Mouse (Mus musculus) midbrain, embryonic 15.5 days (tissue): ENCODE data around the gene Efnb1. TPM values are rescaled to one million over a fixed set of nuclear protein-coding genes. Genes with fewer than 3 reads are reported as not detected.

Source experiments
- ATAC-seq: fragments of 200-750 bp; cut with Nextera tagmentation; replicated peaks from 2 replicates; pipeline ENCODE4 v1.8.0; 2017; ENCODE audit warnings: moderate TSS enrichment
- H3K27ac ChIP-seq: fragments of 300-500 bp; sonication (generic); 2 replicates; pipeline ENCODE4 v1.5.1; 2015; ENCODE audit warnings: mild to moderate bottlenecking, inconsistent platforms
- H3K27me3 ChIP-seq: fragments of 300-500 bp; sonication (generic); replicated peaks from 2 replicates; pipeline ENCODE4 v1.6.1; 2015; ENCODE audit warnings: inconsistent platforms
- H3K36me3 ChIP-seq: fragments of 300-500 bp; sonication (generic); replicated peaks from 2 replicates; pipeline ENCODE4 v1.6.1; 2015; ENCODE audit warnings: inconsistent platforms
- H3K4me1 ChIP-seq: fragments of 300-500 bp; sonication (generic); 2 replicates; pipeline ENCODE4 v1.6.1; 2015; ENCODE audit warnings: inconsistent platforms
- H3K4me2 ChIP-seq: fragments of 300-500 bp; sonication (generic); 2 replicates; pipeline ENCODE4 v1.6.1; 2015; ENCODE audit warnings: inconsistent platforms, mild to moderate bottlenecking, moderate library complexity
- H3K4me3 ChIP-seq: fragments of 300-500 bp; sonication (generic); 2 replicates; pipeline ENCODE4 v1.5.1; 2015; ENCODE audit warnings: mild to moderate bottlenecking, inconsistent platforms
- H3K9ac ChIP-seq: fragments of 300-500 bp; sonication (generic); 2 replicates; pipeline ENCODE4 v1.6.1; 2015; ENCODE audit warnings: mild to moderate bottlenecking, inconsistent platforms
- H3K9me3 ChIP-seq: fragments of 300-500 bp; sonication (generic); 2 replicates; pipeline ENCODE4 v1.6.1; 2016; ENCODE audit warnings: inconsistent platforms
- WGBS: fragments of 180-500 bp; shearing (Covaris S2); methylation state at CpG from one replicate; pipeline ENCODE4 v1.1.7; 2015; ENCODE audit warnings: mixed read lengths; 5-methylcytosine and 5-hydroxymethylcytosine counted together
- polyA plus RNA-seq: library from polyadenylated mRNA; unstranded; fragments of >200 nt; fragmentation: Nextera tagmentation; extraction: Ambion mirVana; gene quantifications from 2 replicates; pipeline ENCODE4 v1.2.1, GENCODE M21; 2015

Gene Efnb1
- polyA plus RNA-seq, 1 experiment from 2014 or later, result 25.6 TPM

- Histone ChIP-seq H3K36me3 (no peaks in the 10 kb centered on the region), H3K4me1 (peaks cover 31% of the 10 kb centered on the region), H3K27me3 (no peaks in the 10 kb centered on the region), H3K9ac (no peak overlapping the region), H3K27ac (no peak overlapping the region), H3K4me2 (peak overlapping the region; percentile 69), H3K9me3 (no peaks in the 10 kb centered on the region), H3K4me3 (no peak overlapping the region)
- ATAC-seq, result no peak
Observed at GRCm38 (mm10) chrX:99141900-99142299, 6.0 kb downstream of the Efnb1 start.

DNA sequence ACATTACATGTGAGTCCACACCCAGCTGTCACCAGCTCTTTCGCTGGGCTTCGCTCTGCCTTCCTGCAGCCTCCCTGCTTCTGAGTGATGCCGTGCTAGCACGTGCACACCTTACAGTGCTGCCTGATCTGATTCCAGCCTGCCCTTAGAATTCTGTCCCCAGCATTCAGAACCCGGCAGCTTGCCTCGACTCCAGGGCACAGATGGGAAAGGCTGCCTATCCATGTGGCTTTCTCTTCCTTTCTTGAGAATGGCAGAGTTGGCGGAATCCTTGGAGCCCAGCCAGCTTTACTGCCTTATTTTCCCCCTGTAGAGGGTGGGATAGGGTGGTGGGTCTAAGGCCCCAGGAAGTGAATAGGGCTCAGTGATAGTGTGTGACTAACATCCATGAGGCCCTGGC is 9.6 kb downstream of the Efnb1 start:
- no peak for ATAC-seq
- H3K9me3 ChIP-seq, result no peaks in the 10 kb centered on the region
- peaks cover 21% of the 10 kb centered on the region for H3K4me1 ChIP-seq
- WGBS, result 78% methylated on average over 7 of the region's 7 CpGs
- no peaks in the 10 kb centered on the region for H3K36me3 ChIP-seq
- H3K4me2 ChIP-seq, result no peak overlapping the region
- H3K9ac ChIP-seq, result no peak overlapping the region
- no peak overlapping the region for H3K4me3 ChIP-seq
- peaks cover 4% of the 10 kb centered on the region; the same call in 1 of the 2 replicates for H3K27me3 ChIP-seq
- no peak overlapping the region for H3K27ac ChIP-seq

DNA sequence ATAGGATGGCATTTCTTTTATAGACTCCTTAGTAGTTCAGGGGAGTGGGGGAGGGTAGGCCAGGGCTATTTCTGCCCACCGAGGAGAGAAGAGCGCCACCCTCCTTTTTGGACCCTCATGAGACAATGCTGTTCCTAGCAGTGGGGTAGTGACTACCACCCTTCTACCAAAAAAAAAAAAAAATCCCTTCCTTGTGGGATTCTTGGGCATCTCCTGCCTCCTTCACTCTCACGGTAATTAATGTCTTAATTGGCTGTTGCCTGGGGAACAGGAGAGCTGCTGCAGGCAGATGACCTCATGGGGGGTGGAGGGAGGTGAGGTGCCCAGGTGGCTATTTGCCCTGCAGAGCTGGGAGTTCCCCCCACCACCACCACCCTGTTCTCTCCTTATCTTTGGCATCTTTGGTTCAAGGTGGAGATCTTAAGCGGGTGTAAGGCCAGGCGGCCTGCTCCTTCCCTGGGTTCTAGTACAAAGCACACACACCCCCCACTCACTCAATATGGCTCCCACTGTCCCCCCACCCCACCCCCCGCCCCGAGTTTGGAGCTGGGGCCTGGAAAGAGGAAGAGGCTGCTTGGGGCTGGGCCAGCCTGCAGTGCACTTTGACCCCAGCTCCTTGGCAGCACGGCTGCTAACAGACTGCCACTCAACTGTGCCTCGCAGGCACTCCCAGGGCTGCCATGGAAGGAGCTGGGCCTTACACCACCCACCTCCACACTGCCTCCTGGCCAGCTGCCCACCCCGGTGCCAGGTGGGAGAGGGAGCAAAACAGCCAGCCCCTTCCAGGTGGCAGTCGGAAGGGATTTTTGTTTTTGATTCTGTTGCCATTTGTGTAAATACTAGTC is 12.4 kb downstream of the Efnb1 start:
- H3K9ac ChIP-seq, result no peak overlapping the region
- no peak overlapping the region for H3K27ac ChIP-seq
- peaks cover 12% of the 10 kb centered on the region; the same call in 1 of the 2 replicates for H3K4me1 ChIP-seq
- H3K4me3 ChIP-seq, result no peak overlapping the region
- H3K4me2 ChIP-seq, result no peak overlapping the region
- peaks cover 4% of the 10 kb centered on the region; the same call in 1 of the 2 replicates for H3K27me3 ChIP-seq
- no peaks in the 10 kb centered on the region for H3K36me3 ChIP-seq
- 52% methylated on average over 11 of the region's 11 CpGs for WGBS
- no peak for ATAC-seq
- H3K9me3 ChIP-seq, result no peaks in the 10 kb centered on the region

GRCm38 (mm10) chrX:99149047-99149446 is 13.1 kb downstream of the Efnb1 start:
- Histone ChIP-seq H3K4me1 (peaks cover 12% of the 10 kb centered on the region; the same call in 1 of the 2 replicates), H3K9ac (no peak overlapping the region), H3K4me3 (no peak overlapping the region), H3K9me3 (no peaks in the 10 kb centered on the region), H3K36me3 (no peaks in the 10 kb centered on the region), H3K27ac (no peak overlapping the region), H3K27me3 (peaks cover 4% of the 10 kb centered on the region; the same call in 1 of the 2 replicates), H3K4me2 (no peak overlapping the region)
- no peak for ATAC-seq
- WGBS, result 63% methylated on average over 7 of the region's 7 CpGs

DNA sequence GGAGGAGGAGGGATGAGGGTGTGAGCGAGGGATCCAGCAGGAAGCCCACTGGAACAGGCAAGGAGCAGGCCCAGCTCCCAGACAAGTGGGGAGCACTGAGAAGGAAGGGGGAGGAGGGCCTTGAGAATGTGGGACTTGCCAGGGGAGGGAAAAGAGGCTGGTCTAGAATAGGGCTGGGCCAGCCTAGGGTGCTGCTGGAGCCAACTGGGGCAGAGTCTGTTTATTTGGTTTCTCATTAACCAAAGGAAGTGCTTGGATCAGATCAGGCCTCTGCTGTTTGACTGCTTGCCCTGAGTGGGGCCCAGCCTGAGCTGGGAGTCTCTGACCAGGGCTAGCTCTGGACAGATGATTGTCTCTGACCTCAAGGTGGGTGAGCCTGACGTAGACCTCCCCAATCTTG is 14.0 kb downstream of the Efnb1 start:
- no peak for ATAC-seq
- H3K9ac ChIP-seq, result no peak overlapping the region
- no peaks in the 10 kb centered on the region for H3K36me3 ChIP-seq
- H3K27me3 ChIP-seq, result peaks cover 4% of the 10 kb centered on the region; the same call in 1 of the 2 replicates
- H3K9me3 ChIP-seq, result no peaks in the 10 kb centered on the region
- H3K4me3 ChIP-seq, result no peak overlapping the region
- H3K4me2 ChIP-seq, result no peak overlapping the region
- H3K4me1 ChIP-seq, result peaks cover 12% of the 10 kb centered on the region; the same call in 1 of the 2 replicates
- WGBS, result 76% methylated on average over 2 of the region's 2 CpGs
- no peak overlapping the region for H3K27ac ChIP-seq

GRCm38 (mm10) chrX:99150712-99151111 is 14.8 kb downstream of the Efnb1 start:
- H3K9me3 ChIP-seq, result no peaks in the 10 kb centered on the region
- peaks cover 12% of the 10 kb centered on the region; the same call in 1 of the 2 replicates for H3K4me1 ChIP-seq
- H3K36me3 ChIP-seq, result no peaks in the 10 kb centered on the region
- no peak overlapping the region for H3K27ac ChIP-seq
- H3K27me3 ChIP-seq, result peaks cover 4% of the 10 kb centered on the region; the same call in 1 of the 2 replicates
- H3K4me3 ChIP-seq, result no peak overlapping the region
- no peak overlapping the region for H3K4me2 ChIP-seq
- no peak for ATAC-seq
- no peak overlapping the region for H3K9ac ChIP-seq
- WGBS, result 57% methylated on average over 3 of the region's 3 CpGs

GRCm38 (mm10) chrX:99151434-99151833 is 15.5 kb downstream of the Efnb1 start:
- WGBS, result 62% methylated on average over 4 of the region's 4 CpGs
- no peak overlapping the region for H3K4me2 ChIP-seq
- H3K9ac ChIP-seq, result no peak overlapping the region
- no peaks in the 10 kb centered on the region for H3K36me3 ChIP-seq
- H3K4me3 ChIP-seq, result no peak overlapping the region
- ATAC-seq, result no peak
- peaks cover 12% of the 10 kb centered on the region; the same call in 1 of the 2 replicates for H3K4me1 ChIP-seq
- no peaks in the 10 kb centered on the region for H3K9me3 ChIP-seq
- H3K27me3 ChIP-seq, result peaks cover 8% of the 10 kb centered on the region; the same call in 1 of the 2 replicates
- H3K27ac ChIP-seq, result no peak overlapping the region

GRCm38 (mm10) chrX:99152141-99152540 is 16.2 kb downstream of the Efnb1 start:
- H3K9ac ChIP-seq, result no peak overlapping the region
- no peak overlapping the region for H3K4me3 ChIP-seq
- H3K36me3 ChIP-seq, result no peaks in the 10 kb centered on the region
- H3K27me3 ChIP-seq, result peaks cover 8% of the 10 kb centered on the region; the same call in 1 of the 2 replicates
- H3K4me2 ChIP-seq, result no peak overlapping the region
- no peaks in the 10 kb centered on the region for H3K9me3 ChIP-seq
- WGBS, result 22% methylated on average over 3 of the region's 3 CpGs
- peaks cover 12% of the 10 kb centered on the region; the same call in 1 of the 2 replicates for H3K4me1 ChIP-seq
- ATAC-seq, result no peak
- H3K27ac ChIP-seq, result no peak overlapping the region

DNA sequence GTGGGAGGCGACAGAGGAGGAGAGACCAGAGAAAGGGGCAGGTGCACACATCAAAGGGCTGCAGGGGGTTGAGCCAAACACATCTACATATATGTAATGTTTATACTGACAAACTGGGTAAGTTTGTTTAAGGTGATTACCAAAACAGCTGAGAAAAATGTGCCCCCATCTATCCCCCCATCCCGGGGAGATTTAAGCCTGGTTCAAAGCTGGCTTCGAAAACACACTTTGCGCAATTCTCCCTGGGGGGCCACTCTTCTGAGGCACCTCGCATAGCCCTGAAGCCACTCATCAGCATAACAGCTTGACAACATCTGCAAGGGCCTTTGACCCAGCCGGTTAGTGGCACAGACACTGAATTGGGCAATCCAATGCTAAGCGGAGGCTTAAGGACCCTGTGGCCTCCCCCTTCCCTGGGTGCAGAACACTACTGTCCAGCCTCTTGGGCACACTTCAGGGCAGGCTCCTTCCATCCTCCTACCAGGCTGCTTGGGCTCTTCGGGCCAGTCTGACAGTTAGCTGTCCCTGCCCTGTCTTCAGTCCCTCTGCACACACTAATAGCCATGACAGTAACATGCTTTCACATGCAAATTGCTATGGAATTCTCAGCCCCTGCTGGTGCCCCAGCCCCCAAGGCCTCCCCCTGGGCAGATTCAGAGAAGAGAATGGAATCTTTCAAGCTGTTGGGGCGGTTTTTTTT is 16.8 kb downstream of the Efnb1 start:
- H3K27me3 ChIP-seq, result peaks cover 8% of the 10 kb centered on the region; the same call in 1 of the 2 replicates
- H3K4me2 ChIP-seq, result no peak overlapping the region
- 21% methylated on average over 9 of the region's 9 CpGs for WGBS
- H3K4me3 ChIP-seq, result no peak overlapping the region
- peaks cover 12% of the 10 kb centered on the region; the same call in 1 of the 2 replicates for H3K4me1 ChIP-seq
- H3K27ac ChIP-seq, result no peak overlapping the region
- ATAC-seq, result peak; percentile 49
- no peak overlapping the region for H3K9ac ChIP-seq
- H3K9me3 ChIP-seq, result no peaks in the 10 kb centered on the region
- H3K36me3 ChIP-seq, result no peaks in the 10 kb centered on the region

DNA sequence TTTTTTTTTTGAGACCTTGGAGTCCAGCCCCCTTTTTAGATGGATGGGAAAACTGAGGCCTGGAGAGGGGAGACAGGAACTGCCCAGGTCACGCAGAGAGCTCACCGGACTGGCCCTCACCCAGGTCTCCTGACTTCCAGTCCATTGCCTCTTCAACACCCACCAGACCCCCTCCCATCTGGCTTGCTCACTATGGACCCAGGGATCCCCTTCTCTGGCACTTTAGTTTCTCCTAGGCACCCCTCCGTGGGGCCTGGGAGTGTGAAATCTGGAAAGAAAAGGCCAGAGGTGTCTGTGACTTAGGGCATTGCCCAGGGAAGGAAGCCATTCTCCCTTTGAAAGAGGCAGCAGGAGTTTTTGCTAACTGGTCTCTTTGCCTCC is 17.3 kb downstream of the Efnb1 start:
- peaks cover 8% of the 10 kb centered on the region; the same call in 1 of the 2 replicates for H3K27me3 ChIP-seq
- no peak for ATAC-seq
- no peak overlapping the region for H3K4me2 ChIP-seq
- no peaks in the 10 kb centered on the region for H3K36me3 ChIP-seq
- no peak overlapping the region for H3K4me3 ChIP-seq
- H3K4me1 ChIP-seq, result peaks cover 12% of the 10 kb centered on the region; the same call in 1 of the 2 replicates
- 23% methylated on average over 3 of the region's 3 CpGs for whole genome bisulfite sequencing
- H3K27ac ChIP-seq, result no peak overlapping the region
- H3K9ac ChIP-seq, result no peak overlapping the region
- H3K9me3 ChIP-seq, result no peaks in the 10 kb centered on the region

DNA sequence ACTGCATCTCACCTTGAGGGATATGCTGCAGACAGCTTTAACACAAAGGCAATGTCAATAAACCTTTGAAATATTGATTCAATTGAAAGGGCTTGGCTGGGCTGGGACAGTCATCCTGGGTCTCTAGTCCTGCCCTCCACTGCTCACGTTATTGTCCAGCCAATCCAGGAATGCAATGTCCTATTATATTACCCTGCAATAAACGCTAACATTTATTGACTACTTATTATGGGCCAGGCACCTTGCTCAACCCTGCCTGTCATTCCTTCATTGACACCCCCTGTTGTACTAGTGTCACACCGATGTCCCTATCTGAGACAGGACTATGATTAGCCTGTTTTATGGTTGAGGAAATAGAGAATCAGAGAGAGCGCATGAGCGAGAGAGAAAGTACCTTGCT is 18.4 kb downstream of the Efnb1 start:
- no peaks in the 10 kb centered on the region for H3K9me3 ChIP-seq
- no peak for ATAC-seq
- H3K36me3 ChIP-seq, result no peaks in the 10 kb centered on the region
- H3K27me3 ChIP-seq, result peaks cover 4% of the 10 kb centered on the region; the same call in 1 of the 2 replicates
- WGBS, result 83% methylated on average over 5 of the region's 5 CpGs
- H3K4me3 ChIP-seq, result no peak overlapping the region
- peaks cover 10% of the 10 kb centered on the region; the same call in 1 of the 2 replicates for H3K4me1 ChIP-seq
- no peak overlapping the region for H3K4me2 ChIP-seq
- no peak overlapping the region for H3K27ac ChIP-seq
- no peak overlapping the region for H3K9ac ChIP-seq

DNA sequence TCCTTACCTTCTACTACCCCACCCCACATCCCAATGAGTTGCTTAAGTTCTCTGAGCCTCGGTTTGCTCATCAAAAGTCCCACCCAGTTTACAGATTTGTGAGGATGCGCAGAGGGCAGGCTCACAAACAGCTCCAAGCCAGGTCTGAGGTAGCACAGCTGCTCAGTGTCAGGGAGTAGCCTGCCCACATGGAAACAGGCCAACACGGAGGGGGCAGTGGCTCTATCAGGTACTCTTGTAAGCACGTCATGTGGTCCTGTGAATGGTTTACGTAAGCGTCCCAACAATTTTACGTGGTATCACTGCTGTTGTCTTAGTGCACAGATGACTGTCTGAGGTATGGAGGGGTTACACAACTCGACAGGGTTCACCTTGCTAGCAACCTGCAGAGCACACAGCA is 23.1 kb downstream of the Efnb1 start:
- no peak overlapping the region for H3K4me3 ChIP-seq
- H3K9ac ChIP-seq, result no peak overlapping the region
- WGBS, result 84% methylated on average over 8 of the region's 8 CpGs
- no peak overlapping the region for H3K4me2 ChIP-seq
- H3K27me3 ChIP-seq, result peaks cover 4% of the 10 kb centered on the region; the same call in 1 of the 2 replicates
- no peaks in the 10 kb centered on the region for H3K36me3 ChIP-seq
- H3K4me1 ChIP-seq, result no peaks in the 10 kb centered on the region
- ATAC-seq, result no peak
- H3K9me3 ChIP-seq, result no peaks in the 10 kb centered on the region
- H3K27ac ChIP-seq, result no peak overlapping the region
